Mouse (Mus musculus): ENCODE measurements around the gene Gm49450.

- TF ChIP-seq CTCF (IDR thresholded peaks at IDR 0.05; ENCODE audit: low read depth) (peak; percentile 36), EP300 (IDR thresholded peaks at IDR 0.05; ENCODE audit: low read depth) (no peak)
These were observed 475 bp downstream of the Gm49450 start for GRCm38 (mm10) chr15:98952751-98953400.

Measured in heart, postnatal 0 days (tissue).